Mouse (Mus musculus): Measurements from ENCODE around the gene Asah2.
"Not testable (repeated sequence)": the region's sequence is repeated elsewhere in the genome, so short reads cannot be mapped to it uniquely, and the experiment has no call there.

The Asah2 gene

GRCm38 (mm10) chr19:32102294-32102975 lies 5.6 kb downstream of the Asah2 start:
- no peak for DNase-seq

GRCm38 (mm10) chr19:32098582-32098981 lies 9.4 kb downstream of the Asah2 start:
- no peak for DNase-seq

GRCm38 (mm10) chr19:32092358-32092757 lies 15.7 kb downstream of the Asah2 start:
- DNase-seq, result no peak

- no peak for DNase-seq
Measured at GRCm38 (mm10) chr19:32090804-32091203, 17.2 kb downstream of the Asah2 start.

- no peak for DNase-seq
Measured at GRCm38 (mm10) chr19:32088570-32088969, 19.4 kb downstream of the Asah2 start.

GRCm38 (mm10) chr19:32087736-32088470 lies 20.1 kb downstream of the Asah2 start:
- DNase-seq, result no peak

GRCm38 (mm10) chr19:32084813-32085212 lies 23.2 kb downstream of the Asah2 start:
- DNase-seq, result not testable (repeated sequence)

- no peak for DNase-seq
Measured at GRCm38 (mm10) chr19:32070340-32070739, 37.7 kb downstream of the Asah2 start.

- no peak for DNase-seq
Measured at GRCm38 (mm10) chr19:32069598-32069997, 38.4 kb downstream of the Asah2 start.

- DNase-seq, result no peak
Measured at GRCm38 (mm10) chr19:32067669-32068068, 40.3 kb downstream of the Asah2 start.

- DNase-seq, result no peak
Measured at GRCm38 (mm10) chr19:32061294-32061693, 46.7 kb downstream of the Asah2 start.

GRCm38 (mm10) chr19:32056252-32056651 lies 51.8 kb downstream of the Asah2 start:
- DNase-seq, result no peak

- no peak for DNase-seq
Measured at GRCm38 (mm10) chr19:32055725-32056124, 52.3 kb downstream of the Asah2 start.

- DNase-seq, result no peak
Measured at GRCm38 (mm10) chr19:32051251-32051650, 56.8 kb downstream of the Asah2 start.

GRCm38 (mm10) chr19:32032881-32033280 lies 75.1 kb downstream of the Asah2 start:
- no peak for DNase-seq

- peak; percentile 27 for DNase-seq
Measured at GRCm38 (mm10) chr19:32030430-32030829, 77.6 kb downstream of the Asah2 start.

GRCm38 (mm10) chr19:32025443-32025842 lies 82.6 kb downstream of the Asah2 start:
- no peak for DNase-seq

- DNase-seq, result no peak
Measured at GRCm38 (mm10) chr19:32019722-32020121, 88.3 kb downstream of the Asah2 start.

GRCm38 (mm10) chr19:32018585-32018984 lies 89.4 kb downstream of the Asah2 start:
- no peak for DNase-seq

GRCm38 (mm10) chr19:32018053-32018452 lies 90.0 kb downstream of the Asah2 start:
- no peak for DNase-seq

GRCm38 (mm10) chr19:32002623-32003022 lies 105.4 kb downstream of the Asah2 start:
- no peak for DNase-seq

- no peak for DNase-seq
Measured at GRCm38 (mm10) chr19:31996916-31997315, 111.1 kb downstream of the Asah2 start.

GRCm38 (mm10) chr19:31991057-31991456 lies 117.0 kb downstream of the Asah2 start:
- DNase-seq, result no peak

- DNase-seq, result no peak
Measured at GRCm38 (mm10) chr19:31975882-31976281, 132.1 kb downstream of the Asah2 start.

Data from cerebellum, adult 8-10 months (tissue).